Mouse (Mus musculus) forebrain, embryonic 15.5 days (tissue): ENCODE data around the gene Ankrd34a. TPM values are rescaled to one million over a fixed set of nuclear protein-coding genes. Genes with fewer than 3 reads are reported as not detected.

Experiments used
- ATAC-seq: fragments of 200-750 bp; cut with Nextera tagmentation; replicated peaks from 2 replicates; pipeline ENCODE4 v1.8.0; 2017; ENCODE audit warnings: mild to moderate bottlenecking, moderate TSS enrichment, moderate library complexity
- H3K27ac ChIP-seq: fragments of 300-500 bp; sonication (generic); replicated peaks from 2 replicates; pipeline ENCODE4 v1.5.1; 2015; ENCODE audit warnings: mild to moderate bottlenecking, inconsistent platforms
- H3K27me3 ChIP-seq: fragments of 300-500 bp; sonication (generic); 2 replicates; pipeline ENCODE4 v1.6.1; 2015; ENCODE audit warnings: inconsistent platforms
- H3K36me3 ChIP-seq: fragments of 300-500 bp; sonication (generic); 2 replicates; pipeline ENCODE4 v1.6.1; 2015; ENCODE audit warnings: mild to moderate bottlenecking, inconsistent platforms
- H3K4me1 ChIP-seq: fragments of 300-500 bp; sonication (generic); 2 replicates; pipeline ENCODE4 v1.6.1; 2015; ENCODE audit warnings: inconsistent platforms
- H3K4me2 ChIP-seq: fragments of 300-500 bp; sonication (generic); replicated peaks from 2 replicates; pipeline ENCODE4 v1.6.1; 2015; ENCODE audit warnings: mild to moderate bottlenecking, inconsistent platforms
- H3K4me3 ChIP-seq: fragments of 300-500 bp; sonication (generic); 2 replicates; pipeline ENCODE4 v1.5.1; 2015; ENCODE audit warnings: mild to moderate bottlenecking, inconsistent platforms
- H3K9ac ChIP-seq: fragments of 300-500 bp; sonication (generic); replicated peaks from 2 replicates; pipeline ENCODE4 v1.6.1; 2015; ENCODE audit warnings: mild to moderate bottlenecking, inconsistent platforms
- H3K9me3 ChIP-seq: fragments of 300-500 bp; sonication (generic); 2 replicates; pipeline ENCODE4 v1.6.1; 2016; ENCODE audit warnings: inconsistent platforms
- WGBS: fragments of 180-500 bp; shearing (Covaris S2); methylation state at CpG from one replicate; pipeline ENCODE4 v1.1.7; 2015; ENCODE audit warnings: mixed read lengths; 5-methylcytosine and 5-hydroxymethylcytosine counted together
- polyA plus RNA-seq: library from polyadenylated mRNA; unstranded; fragments of >200 nt; fragmentation: Nextera tagmentation; extraction: Ambion mirVana; gene quantifications from 2 replicates; pipeline ENCODE4 v1.2.1, GENCODE M21; 2015

Ankrd34a gene
- polyA plus RNA-seq, 1 experiment from 2014 or later = 12.5 TPM

- Histone ChIP-seq H3K9ac (no peak overlapping the region), H3K4me1 (peaks cover 23% of the 10 kb centered on the region), H3K9me3 (no peaks in the 10 kb centered on the region), H3K4me3 (no peak overlapping the region), H3K4me2 (no peak overlapping the region), H3K27me3 (no peaks in the 10 kb centered on the region), H3K27ac (0 out of 2 replicates have a peak overlapping the region, but pooled peaks have one; percentile 15), H3K36me3 (peaks cover 18% of the 10 kb centered on the region)
- 82% methylated on average over 7 of the region's 7 CpGs for WGBS
- ATAC-seq = no peak
These were observed 31.8 kb upstream of the Ankrd34a start for GRCm38 (mm10) chr3:96564633-96565032.

- Histone ChIP-seq H3K36me3 (peaks cover 13% of the 10 kb centered on the region), H3K4me3 (no peak overlapping the region), H3K27ac (no peak overlapping the region), H3K27me3 (no peaks in the 10 kb centered on the region), H3K9ac (no peak overlapping the region), H3K4me2 (no peak overlapping the region), H3K9me3 (no peaks in the 10 kb centered on the region), H3K4me1 (peaks cover 19% of the 10 kb centered on the region)
- no peak for ATAC-seq
- 97% methylated on average over 3 of the region's 3 CpGs for WGBS
These were observed 31.3 kb upstream of the Ankrd34a start for GRCm38 (mm10) chr3:96565105-96565504.

- no peak overlapping the region for H3K9ac ChIP-seq
These were observed 29.6 kb upstream of the Ankrd34a start for GRCm38 (mm10) chr3:96566661-96567450.

GRCm38 (mm10) chr3:96568605-96569004 is 27.8 kb upstream of the Ankrd34a start:
- no peak overlapping the region for H3K4me2 ChIP-seq
- no peaks in the 10 kb centered on the region for H3K4me1 ChIP-seq
- no peak for ATAC-seq
- H3K27me3 ChIP-seq = no peaks in the 10 kb centered on the region
- no peaks in the 10 kb centered on the region for H3K9me3 ChIP-seq
- 83% methylated on average over 8 of the region's 8 CpGs for WGBS
- no peak overlapping the region for H3K9ac ChIP-seq
- H3K27ac ChIP-seq = no peak overlapping the region
- H3K4me3 ChIP-seq = no peak overlapping the region
- H3K36me3 ChIP-seq = no peaks in the 10 kb centered on the region

More at GRCm38 (mm10) chr3:96566661-96567450, 29.6 kb upstream of the Ankrd34a start:
- 0 out of 2 replicates have a peak, but pooled peaks cover 2% of the 10 kb centered on the region for H3K4me1 ChIP-seq
- no peak overlapping the region for H3K27ac ChIP-seq
- H3K36me3 ChIP-seq = no peaks in the 10 kb centered on the region
- H3K4me3 ChIP-seq = no peak overlapping the region
- ATAC-seq = no peak
- H3K4me2 ChIP-seq = no peak overlapping the region
- no peaks in the 10 kb centered on the region for H3K9me3 ChIP-seq
- H3K27me3 ChIP-seq = no peaks in the 10 kb centered on the region
- WGBS = 83% methylated on average over 8 of the region's 8 CpGs

GRCm38 (mm10) chr3:96569506-96569905 is 26.9 kb upstream of the Ankrd34a start:
- WGBS = 94% methylated on average over 13 of the region's 13 CpGs
- ATAC-seq = no peak
- Histone ChIP-seq H3K27me3 (no peaks in the 10 kb centered on the region), H3K9me3 (no peaks in the 10 kb centered on the region), H3K27ac (no peak overlapping the region), H3K9ac (no peak overlapping the region), H3K4me2 (no peak overlapping the region), H3K4me3 (no peak overlapping the region), H3K4me1 (no peaks in the 10 kb centered on the region), H3K36me3 (no peaks in the 10 kb centered on the region)

- no peak overlapping the region for H3K4me3 ChIP-seq
- H3K9me3 ChIP-seq = no peaks in the 10 kb centered on the region
- no peak for ATAC-seq
- H3K4me2 ChIP-seq = no peak overlapping the region
- no peak overlapping the region for H3K9ac ChIP-seq
- 86% methylated on average over 11 of the region's 11 CpGs for WGBS
- H3K27me3 ChIP-seq = no peaks in the 10 kb centered on the region
- no peak overlapping the region for H3K27ac ChIP-seq
- no peaks in the 10 kb centered on the region for H3K36me3 ChIP-seq
- no peaks in the 10 kb centered on the region for H3K4me1 ChIP-seq
These were observed 26.4 kb upstream of the Ankrd34a start for GRCm38 (mm10) chr3:96569966-96570605.

- H3K4me3 ChIP-seq = no peak overlapping the region
- H3K27me3 ChIP-seq = no peaks in the 10 kb centered on the region
- no peak overlapping the region for H3K4me2 ChIP-seq
- H3K36me3 ChIP-seq = no peaks in the 10 kb centered on the region
- no peak for ATAC-seq
- H3K9me3 ChIP-seq = no peaks in the 10 kb centered on the region
- no peak overlapping the region for H3K27ac ChIP-seq
- no peak overlapping the region for H3K9ac ChIP-seq
- no peaks in the 10 kb centered on the region for H3K4me1 ChIP-seq
- WGBS = 75% methylated on average over 7 of the region's 7 CpGs
These were observed 25.8 kb upstream of the Ankrd34a start for GRCm38 (mm10) chr3:96570643-96571042.

- no peaks in the 10 kb centered on the region for H3K36me3 ChIP-seq
- H3K27ac ChIP-seq = no peak overlapping the region
- ATAC-seq = no peak
- H3K9me3 ChIP-seq = no peaks in the 10 kb centered on the region
- no peak overlapping the region for H3K4me3 ChIP-seq
- peaks cover 1% of the 10 kb centered on the region for H3K4me1 ChIP-seq
- 75% methylated on average over 2 of the region's 2 CpGs for WGBS
- H3K27me3 ChIP-seq = no peaks in the 10 kb centered on the region
- H3K9ac ChIP-seq = no peak overlapping the region
- H3K4me2 ChIP-seq = no peak overlapping the region
These were observed 25.1 kb upstream of the Ankrd34a start for GRCm38 (mm10) chr3:96571336-96571735.

GRCm38 (mm10) chr3:96571896-96572698 is 24.3 kb upstream of the Ankrd34a start:
- Histone ChIP-seq H3K9me3 (no peaks in the 10 kb centered on the region), H3K4me2 (no peak overlapping the region), H3K27me3 (no peaks in the 10 kb centered on the region), H3K9ac (no peak overlapping the region), H3K27ac (no peak overlapping the region), H3K36me3 (no peaks in the 10 kb centered on the region), H3K4me1 (peaks cover 8% of the 10 kb centered on the region), H3K4me3 (no peak overlapping the region)
- no peak for ATAC-seq
- 81% methylated on average over 16 of the region's 16 CpGs for WGBS

GRCm38 (mm10) chr3:96573611-96574511 is 22.6 kb upstream of the Ankrd34a start:
- no peak for ATAC-seq
- H3K4me3 ChIP-seq = no peak overlapping the region
- H3K4me2 ChIP-seq = no peak overlapping the region
- no peak overlapping the region for H3K9ac ChIP-seq
- H3K27ac ChIP-seq = no peak overlapping the region
- WGBS = 90% methylated on average over 18 of the region's 19 CpGs
- H3K9me3 ChIP-seq = no peaks in the 10 kb centered on the region
- no peaks in the 10 kb centered on the region for H3K27me3 ChIP-seq
- H3K36me3 ChIP-seq = no peaks in the 10 kb centered on the region
- H3K4me1 ChIP-seq = peaks cover 8% of the 10 kb centered on the region

GRCm38 (mm10) chr3:96575272-96575984 is 21.0 kb upstream of the Ankrd34a start:
- no peaks in the 10 kb centered on the region for H3K9me3 ChIP-seq
- 96% methylated on average over 8 of the region's 8 CpGs for WGBS
- H3K4me2 ChIP-seq = no peak overlapping the region
- no peak overlapping the region for H3K27ac ChIP-seq
- peaks cover 14% of the 10 kb centered on the region for H3K4me1 ChIP-seq
- no peaks in the 10 kb centered on the region for H3K36me3 ChIP-seq
- no peaks in the 10 kb centered on the region for H3K27me3 ChIP-seq
- no peak for ATAC-seq
- no peak overlapping the region for H3K4me3 ChIP-seq
- H3K9ac ChIP-seq = no peak overlapping the region
